Mouse (Mus musculus): ENCODE measurements around the gene Trpc1.
A peak's percentile ranks its signal among the peaks of the same experiment; 100 is the strongest.

Gene Trpc1

DNA sequence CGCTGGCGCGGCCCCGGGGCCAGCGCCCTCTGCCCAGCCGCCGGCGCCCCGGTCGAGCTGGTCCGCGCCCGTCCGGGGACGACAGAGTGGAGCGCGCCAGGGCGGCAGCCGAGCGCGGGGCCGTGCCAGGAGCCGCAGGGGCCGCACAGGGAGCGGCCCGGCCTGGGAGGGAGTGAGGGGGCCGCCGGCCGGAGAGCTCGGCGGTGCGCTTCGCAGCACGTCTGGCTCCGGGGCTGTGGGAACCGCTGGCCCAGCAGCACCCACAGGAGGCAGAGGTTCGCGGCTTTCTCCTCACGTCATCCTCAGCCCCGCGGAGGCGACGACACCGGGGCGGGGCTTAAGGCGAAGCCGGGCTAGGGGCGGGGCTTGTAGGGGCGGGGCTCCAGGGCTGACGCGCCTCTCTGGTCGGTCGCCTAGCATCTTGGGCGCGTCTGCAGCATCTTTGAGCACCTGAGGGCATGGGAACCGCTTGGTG lies at the start of gene Trpc1:
Gene Trpc1 (minus strand): TSS at position 339 of the 475 bp plus-strand sequence.
- peak; percentile 52 for DNase-seq (ENCODE audit: low spot score)

DNA sequence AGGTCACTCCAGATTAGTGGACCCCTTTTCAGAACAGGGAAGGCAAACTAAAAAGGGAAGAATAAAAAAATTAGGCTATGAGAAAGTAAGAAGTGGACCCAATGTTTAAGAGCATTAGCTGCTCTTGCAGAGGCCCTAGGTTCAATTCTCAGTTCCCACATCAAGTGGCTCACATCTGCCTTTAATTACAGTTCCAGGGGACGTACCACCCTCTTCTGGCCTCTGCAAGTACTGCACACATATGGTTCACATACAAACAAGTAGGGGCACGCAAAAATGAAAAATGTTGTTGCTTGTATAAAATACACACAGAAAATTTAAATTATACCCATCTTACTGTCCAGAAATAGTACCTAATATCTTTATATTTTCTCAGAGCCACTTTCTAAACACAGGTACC lies 46.1 kb upstream of the Trpc1 start:
- DNase-seq (ENCODE audit: low spot score), result no peak

DNA sequence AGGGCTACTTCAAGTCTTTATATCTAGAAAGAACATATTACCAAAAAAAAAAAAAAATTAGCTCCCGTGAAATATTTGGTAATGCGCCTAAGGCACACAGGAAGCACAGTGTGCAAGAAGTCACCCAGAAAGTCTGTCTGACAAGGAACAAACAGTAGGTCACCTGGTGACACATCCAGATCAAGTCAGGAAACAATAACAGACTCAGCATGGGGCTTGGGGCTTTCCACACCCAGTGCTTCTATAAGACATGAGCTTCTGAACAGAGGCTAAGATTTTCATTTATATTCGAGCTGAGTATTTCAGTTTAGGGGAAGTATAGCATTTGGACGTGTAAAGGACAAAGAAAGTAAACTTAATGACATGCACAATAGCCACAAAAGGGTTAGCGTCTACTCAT lies 45.7 kb upstream of the Trpc1 start:
- no peak for DNase-seq (ENCODE audit: low spot score)

DNA sequence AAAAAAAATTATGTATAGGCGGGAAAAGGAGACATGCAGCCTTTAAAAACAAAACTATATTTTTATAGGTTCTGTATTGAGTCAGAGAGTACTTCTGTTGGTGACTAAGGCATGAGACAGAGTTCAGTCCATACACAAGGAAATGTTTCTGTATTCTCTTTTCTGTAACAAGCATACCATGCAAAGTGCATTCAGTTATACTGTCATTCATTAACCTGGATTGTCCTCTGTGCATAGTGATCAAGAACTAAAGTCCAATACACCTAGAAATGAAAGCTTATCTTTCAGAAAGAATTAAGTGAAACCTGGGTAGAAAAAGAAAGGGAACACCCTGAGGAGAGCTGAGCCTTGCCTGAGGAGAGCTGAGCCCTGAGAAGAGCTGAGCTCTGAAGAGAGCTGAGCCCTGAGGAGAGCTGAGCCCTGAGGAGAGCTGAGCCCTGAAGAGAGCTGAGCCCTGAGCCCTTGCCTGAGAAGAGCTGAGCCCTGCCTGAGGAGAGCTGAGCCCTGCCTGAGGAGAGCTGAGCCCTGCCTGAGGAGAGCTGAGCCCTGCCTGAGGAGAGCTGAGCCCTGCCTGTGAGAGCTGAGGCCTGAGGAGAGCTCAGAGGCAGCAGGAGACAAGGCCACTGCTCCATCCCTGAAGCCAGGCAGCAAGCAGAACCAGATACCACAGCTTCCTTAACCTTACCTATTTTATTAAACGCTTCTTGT lies 45.1 kb upstream of the Trpc1 start:
- DNase-seq (ENCODE audit: low spot score), result no peak

DNA sequence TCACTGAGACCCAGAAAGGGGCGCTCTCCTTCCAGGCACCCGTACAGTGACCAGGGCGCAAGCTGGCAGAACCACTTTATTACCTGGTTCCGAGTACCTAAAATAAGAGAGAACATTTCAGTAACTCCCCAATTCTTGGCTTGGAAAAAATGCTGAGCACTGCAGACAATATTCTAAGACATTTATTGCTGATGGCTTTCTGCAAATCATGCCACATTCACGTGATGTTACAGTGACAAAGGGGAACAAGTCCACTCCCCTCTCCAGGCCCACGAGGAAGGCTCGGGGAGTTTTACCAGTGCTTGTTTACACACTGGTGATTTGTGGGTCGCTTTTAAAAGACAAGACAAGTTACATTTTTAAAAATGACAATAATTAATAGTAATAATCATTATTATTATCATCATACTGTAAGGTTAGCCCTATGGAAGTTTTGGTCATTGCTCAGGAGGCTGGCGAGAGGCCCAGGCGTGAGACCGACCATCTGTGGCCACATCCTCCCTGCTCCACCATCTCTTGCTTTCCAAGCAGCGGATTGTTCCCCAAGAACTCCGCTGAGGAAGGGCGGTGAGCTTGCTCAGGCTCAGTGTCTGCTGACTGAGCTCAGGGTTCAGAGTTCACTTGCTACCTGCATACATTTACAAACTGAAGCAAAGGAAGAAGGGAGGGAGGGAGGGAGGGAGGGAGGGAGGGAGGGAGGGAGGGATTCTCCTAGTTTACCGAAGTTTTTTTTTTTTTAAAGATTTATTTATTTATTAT lies 44.0 kb upstream of the Trpc1 start:
- no peak for DNase-seq (ENCODE audit: low spot score)

DNA sequence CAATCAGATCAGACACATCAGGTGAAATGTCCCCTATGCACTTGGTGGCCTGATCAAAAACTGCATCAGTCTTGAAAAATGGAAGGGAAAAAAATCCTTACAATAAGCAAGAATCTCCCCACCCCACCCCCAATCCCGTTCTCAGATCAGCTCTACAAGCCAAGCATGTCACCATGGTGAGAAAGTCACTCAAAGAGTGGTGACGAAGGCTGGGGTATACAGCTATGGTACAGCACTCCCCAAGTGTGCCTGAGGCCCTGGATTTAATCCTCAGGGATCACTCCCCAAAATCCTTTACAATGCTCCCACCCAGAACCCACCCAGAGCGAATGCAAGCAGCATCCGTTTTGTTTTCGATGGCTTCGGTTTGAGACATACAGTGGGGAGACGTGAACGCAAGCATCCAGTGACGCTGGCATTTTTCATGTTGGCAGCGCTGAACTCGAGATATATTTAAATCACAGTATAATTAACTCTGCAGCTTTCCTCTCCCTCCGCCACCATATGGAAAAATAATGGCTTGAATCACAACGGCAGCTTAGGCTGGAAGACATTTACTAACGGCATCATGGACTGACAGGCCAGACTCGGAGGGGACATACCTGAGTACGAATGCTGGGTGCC lies 34.8 kb upstream of the Trpc1 start:
- DNase-seq (ENCODE audit: low spot score), result no peak

DNA sequence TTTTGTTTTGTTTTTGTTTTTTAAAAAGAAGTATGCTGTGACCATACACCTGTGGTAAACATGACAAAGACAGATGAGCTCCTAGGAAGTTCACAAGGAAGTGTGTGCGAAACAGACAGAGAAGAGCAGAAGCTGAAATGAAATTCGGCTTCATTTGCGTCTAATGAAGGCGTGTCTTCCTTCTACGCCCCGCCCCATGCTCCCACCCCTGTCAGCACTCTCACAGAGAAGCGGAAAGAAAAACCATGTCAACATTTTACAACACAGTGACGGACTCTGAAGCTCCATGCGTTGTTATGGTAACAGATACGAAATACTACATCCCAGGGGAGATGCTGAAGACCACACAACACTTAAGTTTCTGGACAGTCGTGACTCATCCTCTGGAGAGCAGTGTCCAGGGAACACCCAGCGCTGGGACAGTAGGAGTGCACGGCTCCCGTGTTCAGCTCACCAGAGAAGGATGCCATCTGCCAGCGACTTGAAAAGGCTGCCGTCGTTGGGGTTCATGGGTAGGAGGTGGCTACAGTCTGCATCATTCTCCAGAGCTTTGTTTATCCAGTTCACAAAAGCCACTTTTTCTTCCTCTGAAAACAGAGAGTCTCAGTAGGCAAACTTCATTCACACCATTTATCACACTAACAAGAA lies 33.6 kb upstream of the Trpc1 start:
- DNase-seq (ENCODE audit: low spot score), result no peak

DNA sequence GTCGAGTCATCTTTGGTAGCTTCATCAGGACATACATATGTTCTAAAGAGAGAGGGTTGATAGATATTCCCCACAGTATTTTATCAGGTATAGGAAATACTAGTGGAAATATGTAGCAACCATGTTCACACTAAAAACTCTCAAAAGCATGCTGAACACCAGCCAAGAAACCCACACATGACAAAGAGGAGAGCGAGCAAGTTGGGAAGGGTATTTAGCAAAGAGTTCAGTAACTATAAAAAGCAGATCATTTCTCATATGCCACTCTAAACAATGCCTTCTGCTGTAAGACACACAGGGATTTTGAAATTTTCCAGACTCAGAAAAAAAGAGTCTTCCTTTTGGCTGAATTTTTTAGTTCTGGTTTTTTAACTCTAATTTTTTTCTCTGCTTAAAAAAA lies 21.5 kb upstream of the Trpc1 start:
- DNase-seq (ENCODE audit: low spot score), result no peak

DNA sequence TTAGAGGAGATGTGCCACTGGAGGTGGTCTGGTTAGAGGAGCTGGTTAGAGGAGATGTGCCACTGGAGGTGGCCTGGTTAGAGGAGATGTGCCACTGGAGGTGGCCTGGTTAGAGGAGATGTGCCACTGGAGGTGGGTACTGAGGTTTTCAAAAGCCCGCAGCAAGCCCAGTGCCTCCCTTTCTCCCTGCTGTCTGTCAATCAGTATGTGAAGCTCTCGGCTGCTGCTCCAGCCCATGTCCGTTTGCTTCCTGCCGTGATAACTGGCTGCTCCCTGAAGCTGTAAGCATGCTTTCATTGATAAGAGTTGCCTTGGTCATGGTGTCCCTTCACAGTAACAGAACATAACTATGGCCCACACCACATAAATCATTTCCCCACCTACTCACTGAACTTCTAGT lies 13.0 kb upstream of the Trpc1 start:
- DNase-seq (ENCODE audit: low spot score), result no peak

DNA sequence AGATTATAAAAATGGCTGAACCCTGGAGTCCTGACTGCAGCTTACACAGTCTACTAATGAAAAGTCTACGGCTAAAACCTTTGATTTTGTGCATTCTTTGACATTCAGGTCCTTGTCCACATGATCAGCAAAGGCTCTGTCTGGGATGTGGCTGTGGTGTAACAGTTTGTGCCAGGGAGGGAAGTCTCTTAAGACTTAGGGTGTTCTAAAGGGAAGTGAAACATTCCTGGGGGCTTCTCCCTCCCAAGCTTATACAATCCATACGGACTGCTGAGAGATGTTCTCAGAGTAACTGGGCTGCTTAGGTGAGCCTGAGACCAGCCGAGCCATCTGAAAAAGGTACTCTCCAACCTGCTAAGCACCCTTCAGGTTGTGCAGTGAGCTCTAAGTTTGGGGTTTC lies 12.1 kb upstream of the Trpc1 start:
- no peak for DNase-seq (ENCODE audit: low spot score)

DNA sequence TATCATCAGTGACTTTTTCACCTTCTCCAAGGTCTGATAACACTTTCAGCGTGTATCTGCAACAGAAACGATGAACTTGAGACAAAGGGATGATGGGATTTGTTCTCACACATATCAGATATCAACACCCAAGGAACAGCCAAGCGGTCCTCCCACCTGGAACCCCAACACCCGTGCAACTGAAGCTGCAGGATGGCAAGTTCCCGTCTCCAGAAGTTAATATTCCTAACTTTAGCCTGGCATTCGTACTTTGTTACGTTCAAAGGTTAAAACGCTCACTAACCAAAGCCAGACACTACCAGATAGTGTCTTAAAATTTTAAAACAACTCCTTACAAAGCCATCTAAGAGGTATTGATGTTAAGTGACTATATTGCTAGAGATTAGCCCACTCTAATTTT lies 11.2 kb upstream of the Trpc1 start:
- no peak for DNase-seq (ENCODE audit: low spot score)

DNA sequence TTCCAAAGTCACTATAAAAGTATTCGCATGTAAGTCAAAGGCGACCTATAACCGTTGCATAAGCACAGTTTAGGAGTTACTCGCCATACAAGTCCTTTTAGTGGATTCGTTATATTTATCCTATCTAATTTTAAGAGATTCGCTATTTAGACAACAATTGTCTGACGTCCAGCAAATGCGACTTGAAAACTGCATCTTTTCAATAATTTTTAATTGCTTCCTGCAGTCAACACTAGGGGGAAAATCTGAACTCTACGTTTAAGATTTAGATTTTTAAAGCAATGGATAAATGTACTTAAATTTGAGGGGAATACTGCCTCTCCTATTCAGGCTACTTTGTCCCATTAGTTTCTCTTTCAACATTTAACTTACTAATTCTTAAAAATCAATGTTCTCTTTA lies 571 bp upstream of the Trpc1 start:
- no peak for DNase-seq (ENCODE audit: low spot score)

DNA sequence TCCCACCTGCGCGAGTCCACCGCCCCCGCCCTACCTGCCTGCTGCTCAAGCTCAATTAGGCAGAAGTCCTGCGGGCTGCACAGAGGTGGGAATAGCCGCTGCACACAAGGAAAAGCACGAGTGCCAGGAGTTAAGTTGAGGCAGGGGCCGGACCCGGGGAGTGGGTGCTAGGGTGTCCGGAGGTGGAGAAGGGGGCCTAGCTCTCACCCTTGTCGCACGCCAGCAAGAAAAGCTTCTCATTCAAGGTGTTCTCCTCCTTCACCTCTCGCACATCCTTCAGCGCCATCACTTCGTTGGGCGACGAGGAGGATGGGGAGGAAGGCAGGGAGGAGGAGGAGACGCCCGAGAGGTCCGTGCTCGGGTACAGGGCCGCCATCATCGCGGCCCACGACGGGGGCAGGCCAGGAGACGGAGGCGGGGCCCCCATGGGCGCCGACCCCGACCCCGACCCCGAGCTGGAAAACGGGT lies 680 bp downstream of the Trpc1 start:
- DNase-seq (ENCODE audit: low spot score), result no peak

DNA sequence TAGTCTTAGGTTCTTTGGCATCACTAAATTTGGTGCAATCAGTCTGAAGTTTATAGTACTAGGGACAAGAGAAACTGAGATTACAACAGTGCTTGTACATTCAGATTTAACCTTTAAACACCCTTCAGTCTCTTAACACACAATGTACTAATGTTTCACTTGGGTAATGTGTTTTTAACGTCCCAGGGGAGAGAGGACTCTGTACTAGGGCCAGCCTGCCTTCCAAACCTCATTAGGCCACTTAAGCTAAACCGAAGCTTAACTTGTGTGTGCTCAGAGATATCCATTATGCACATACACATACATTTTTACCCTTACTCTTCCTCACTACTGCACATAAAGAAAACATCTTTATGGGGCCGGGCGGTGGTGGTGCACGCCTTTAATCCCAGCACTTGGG lies 2.9 kb downstream of the Trpc1 start:
- DNase-seq (ENCODE audit: low spot score), result no peak

DNA sequence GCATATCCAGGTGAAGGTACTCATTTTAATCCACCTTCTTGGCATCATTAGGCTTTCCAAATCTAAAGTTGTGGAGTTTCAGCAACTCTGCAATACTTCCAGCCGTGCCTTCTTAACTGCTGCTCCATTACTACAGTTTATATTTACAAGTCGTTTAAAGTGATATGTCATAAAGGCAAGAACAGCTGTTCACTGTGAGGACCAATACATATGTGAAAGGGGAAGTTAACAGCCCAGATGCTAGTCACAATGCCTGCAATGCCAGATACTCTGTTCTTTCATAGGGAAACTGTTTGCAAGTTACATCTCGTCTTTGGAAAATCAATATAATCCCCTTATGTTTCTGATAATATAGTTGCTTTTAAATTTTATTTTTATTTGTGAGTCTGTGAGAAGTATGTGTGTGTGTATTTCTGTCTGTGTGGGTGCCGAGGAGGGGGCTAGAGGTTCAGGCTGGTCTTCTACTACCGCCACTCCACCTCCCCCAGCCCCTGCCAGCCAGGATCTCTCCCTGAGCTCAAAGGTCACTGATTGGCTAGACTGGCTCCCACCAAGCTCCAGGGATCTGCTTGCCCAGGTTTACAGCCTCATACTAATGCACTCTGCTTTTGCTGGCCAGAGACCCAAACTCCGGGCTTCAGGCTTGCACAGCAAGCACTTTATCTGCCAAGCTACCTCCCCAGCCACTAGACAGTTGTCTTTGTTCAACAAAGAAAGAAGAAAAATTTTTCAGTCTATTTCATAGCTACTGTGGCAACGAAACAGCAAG lies 5.1 kb downstream of the Trpc1 start:
- DNase-seq (ENCODE audit: low spot score), result no peak

DNA sequence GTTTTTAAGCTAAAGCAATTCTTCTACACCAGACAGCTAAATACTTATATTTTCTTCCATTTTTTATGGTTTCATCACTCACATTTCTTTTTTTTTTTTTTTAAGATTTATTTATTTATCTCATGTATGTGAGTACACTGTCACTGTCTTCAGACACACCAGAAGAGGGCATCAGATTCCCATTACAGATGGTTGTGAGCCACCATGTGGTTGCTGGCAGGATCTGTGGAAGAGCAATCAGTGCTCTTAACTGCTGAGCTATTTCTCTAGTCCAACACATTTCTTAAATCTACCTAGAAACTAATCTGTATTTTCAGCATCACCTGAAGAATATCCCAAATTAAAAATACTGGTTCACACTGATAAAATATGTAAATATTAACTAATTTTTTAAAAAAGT lies 13.9 kb downstream of the Trpc1 start:
- no peak for DNase-seq (ENCODE audit: low spot score)

DNA sequence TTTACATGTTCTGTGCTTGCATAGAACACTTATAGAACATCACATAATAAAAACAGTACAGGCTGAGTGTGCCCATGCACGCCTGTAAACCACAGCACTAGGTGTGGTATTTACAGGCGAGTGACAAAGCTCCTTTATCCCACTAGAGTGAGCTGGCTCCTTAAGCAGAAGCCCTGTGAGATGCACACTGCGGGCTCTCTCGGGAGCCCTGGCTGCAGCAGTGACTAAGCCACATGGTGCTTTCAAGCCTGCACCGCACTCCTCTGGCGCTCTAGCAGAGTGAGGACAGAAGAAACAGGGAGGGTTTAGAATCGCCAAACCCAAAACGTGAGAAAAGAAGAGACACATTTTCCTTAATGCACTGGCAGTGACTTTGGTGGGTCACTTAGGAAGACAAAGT lies 37.6 kb downstream of the Trpc1 start:
- no peak for DNase-seq (ENCODE audit: low spot score)

DNA sequence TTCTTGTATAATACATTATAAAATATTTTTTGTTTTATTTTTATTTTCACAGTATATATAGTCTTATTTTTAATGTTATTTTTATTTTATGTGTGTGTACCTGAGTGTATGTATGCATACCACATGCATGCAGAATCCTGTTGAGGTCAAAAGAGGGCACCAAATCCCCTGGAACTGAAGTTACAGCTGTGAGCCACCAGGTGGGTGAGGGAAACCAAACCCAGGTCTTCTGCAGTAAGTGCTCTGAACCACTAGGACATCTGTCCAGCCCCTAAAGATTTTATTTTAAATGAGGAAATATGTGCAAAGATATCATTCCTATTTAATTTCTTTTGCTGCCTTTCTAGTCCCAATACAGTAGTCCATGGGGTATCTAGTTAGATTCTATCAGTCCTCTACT lies 41.2 kb downstream of the Trpc1 start:
- no peak for DNase-seq (ENCODE audit: low spot score)

DNA sequence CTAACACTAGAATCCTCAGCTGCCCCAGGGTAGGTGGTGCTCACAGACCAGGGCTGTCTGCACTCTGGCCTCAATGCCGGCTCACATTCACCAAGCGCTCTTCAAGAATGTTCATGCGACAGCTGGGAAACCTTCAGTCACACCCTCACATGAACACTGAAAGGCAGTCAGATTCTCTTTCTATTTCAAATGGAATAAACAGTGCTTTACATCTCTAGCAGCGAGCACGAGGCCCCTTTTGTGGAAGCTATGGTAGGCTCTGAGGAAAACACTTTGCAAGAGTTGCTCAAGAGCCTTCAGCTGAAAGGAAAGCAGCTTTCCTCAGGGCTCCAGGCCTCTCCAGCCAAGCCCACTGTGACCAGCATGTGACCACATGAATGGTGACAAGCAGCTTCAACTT lies 44.8 kb downstream of the Trpc1 start:
- no peak for DNase-seq (ENCODE audit: low spot score)

DNA sequence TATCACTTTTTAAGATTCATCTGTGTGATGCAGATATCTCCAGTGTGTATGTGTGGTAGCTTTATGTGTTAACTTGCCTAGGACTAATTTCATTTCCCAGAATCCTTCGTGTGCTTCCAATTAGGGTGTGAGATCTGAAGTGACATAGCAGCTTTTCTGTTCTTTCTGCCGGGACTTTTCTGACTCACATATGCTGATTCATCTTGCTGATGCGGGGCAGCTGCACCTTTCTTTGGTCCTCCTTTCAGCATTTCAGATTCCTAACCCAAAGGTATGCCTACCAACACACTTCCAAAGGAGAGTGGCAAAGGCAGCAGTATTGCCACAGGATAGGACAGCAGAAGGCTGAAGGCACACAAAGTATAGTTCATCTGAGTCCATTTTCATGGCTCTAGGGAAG lies 46.1 kb downstream of the Trpc1 start:
- no peak for DNase-seq (ENCODE audit: low spot score)

DNA sequence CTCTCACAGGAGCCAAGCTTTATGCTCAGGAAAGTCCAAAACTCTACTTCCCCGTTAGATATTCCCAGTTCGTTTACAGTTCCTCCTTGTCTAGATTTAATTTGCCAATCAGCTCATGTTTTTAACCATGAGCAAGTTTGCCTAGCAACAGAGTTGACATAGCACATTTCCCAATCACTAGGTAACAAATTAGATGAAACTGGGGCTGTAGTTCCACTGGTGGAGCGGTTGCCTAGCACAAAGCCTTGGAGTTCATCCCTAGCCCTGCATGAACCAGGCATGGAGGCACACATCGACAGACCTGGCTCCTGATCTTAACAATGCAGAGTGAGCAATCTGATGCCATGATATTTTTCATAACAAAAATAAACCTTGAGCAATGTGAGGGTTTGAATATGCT lies 50.9 kb downstream of the Trpc1 start:
- DNase-seq (ENCODE audit: low spot score), result no peak

DNA sequence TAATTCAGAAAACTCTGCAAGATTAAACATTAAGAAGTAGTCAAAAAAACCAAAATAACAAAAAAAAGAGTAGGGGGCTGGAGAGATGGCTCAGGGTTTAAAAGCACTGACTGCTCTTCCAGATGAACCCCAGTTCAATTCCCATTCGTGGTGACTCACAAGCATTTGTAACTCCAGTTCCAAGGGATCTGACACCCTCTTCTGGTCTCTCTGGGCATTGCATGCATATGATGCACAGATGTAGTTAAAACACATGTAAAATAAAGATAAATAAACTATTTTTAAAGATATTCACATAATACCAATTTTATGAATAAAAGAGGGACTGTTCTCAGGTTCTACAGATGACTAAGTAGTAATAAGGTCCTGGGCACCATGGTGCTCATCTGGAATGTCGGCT lies 52.4 kb downstream of the Trpc1 start:
- DNase-seq (ENCODE audit: low spot score), result no peak

Measured in T-cell, adult 2 months (primary cell).